Mouse (Mus musculus) midbrain, embryonic 11.5 days (tissue): ENCODE results near the gene Rnps1. TPM values are rescaled to one million over a fixed set of nuclear protein-coding genes. Genes with fewer than 3 reads are reported as not detected.

Source experiments
- ATAC-seq: fragments of 200-750 bp; cut with Nextera tagmentation; 2 replicates; pipeline ENCODE4 v1.8.0; 2017; ENCODE audit warnings: moderate TSS enrichment, moderate library complexity; ENCODE audit not compliant: low FRiP score
- DNase-seq: peaks from one replicate; pipeline ENCODE4 v3.0.0; 2015; ENCODE audit warnings: low spot score; ENCODE audit errors: missing footprints
- H3K27ac ChIP-seq: fragments of 300-500 bp; sonication (generic); 2 replicates; pipeline ENCODE4 v1.5.1; 2014; ENCODE audit warnings: low read depth, low read length
- H3K27me3 ChIP-seq: fragments of 300-500 bp; sonication (generic); 2 replicates; pipeline ENCODE4 v1.6.1; 2014; ENCODE audit warnings: mild to moderate bottlenecking, low read length, moderate library complexity, mixed read lengths; ENCODE audit not compliant: control insufficient read depth, insufficient read depth
- H3K36me3 ChIP-seq: fragments of 300-500 bp; sonication (generic); 2 replicates; pipeline ENCODE4 v1.6.1; 2014; ENCODE audit warnings: mild to moderate bottlenecking, low read length, moderate library complexity, mixed read lengths; ENCODE audit not compliant: control insufficient read depth, insufficient read depth
- H3K4me1 ChIP-seq: fragments of 300-500 bp; sonication (generic); 2 replicates; pipeline ENCODE4 v1.6.1; 2014; ENCODE audit warnings: low read length; ENCODE audit not compliant: control insufficient read depth, insufficient read depth
- H3K4me2 ChIP-seq: fragments of 300-500 bp; sonication (generic); 2 replicates; pipeline ENCODE4 v1.6.1; 2014; ENCODE audit warnings: mild to moderate bottlenecking, moderate library complexity
- H3K4me3 ChIP-seq: fragments of 300-500 bp; sonication (generic); 2 replicates; pipeline ENCODE4 v1.5.1; 2014; ENCODE audit warnings: low read depth, low read length
- H3K9ac ChIP-seq: fragments of 300-500 bp; sonication (generic); 2 replicates; pipeline ENCODE4 v1.6.1; 2014; ENCODE audit warnings: low read length
- H3K9me3 ChIP-seq: fragments of 300-500 bp; sonication (generic); 2 replicates; pipeline ENCODE4 v1.6.1; 2016; ENCODE audit warnings: low read length; ENCODE audit not compliant: control insufficient read depth
- WGBS: fragments of 180-500 bp; shearing (Covaris S2); extraction: QIAGEN DNeasy Blood & Tissue Kit; methylation state at CpG from one replicate; pipeline ENCODE4 v1.1.7; 2014; 5-methylcytosine and 5-hydroxymethylcytosine counted together
- polyA plus RNA-seq: library from polyadenylated mRNA; unstranded; fragments of >200 nt; fragmentation: Nextera tagmentation; extraction: Ambion mirVana; gene quantifications from 2 replicates; pipeline ENCODE4 v1.2.1, GENCODE M21; 2014

Gene Rnps1
- polyA plus RNA-seq, 1 experiment from 2014 or later = 380 TPM

DNA sequence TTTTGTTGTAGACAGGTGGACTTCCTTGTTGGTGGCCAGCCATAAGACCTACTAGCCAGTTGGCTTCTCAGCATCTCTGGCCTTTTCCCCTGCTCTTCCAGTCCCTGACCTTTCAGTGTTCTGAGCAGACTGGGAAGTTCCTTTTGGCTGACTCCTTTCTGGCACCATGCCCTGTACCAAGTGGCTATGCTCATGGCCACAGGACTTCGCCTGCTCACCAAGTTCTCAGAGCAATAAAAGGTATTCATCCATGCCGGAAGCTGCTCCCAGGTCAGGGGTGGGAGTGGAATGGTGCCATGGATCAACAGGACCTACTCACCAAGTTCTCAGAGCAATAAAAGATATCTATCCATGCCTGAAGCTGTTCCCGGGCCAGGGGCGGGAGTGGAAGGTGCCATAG lies 58.1 kb downstream of the Rnps1 start:
- no peak for ATAC-seq
- peaks cover 7% of the 10 kb centered on the region for H3K36me3 ChIP-seq
- no peak overlapping the region for H3K27ac ChIP-seq

DNA sequence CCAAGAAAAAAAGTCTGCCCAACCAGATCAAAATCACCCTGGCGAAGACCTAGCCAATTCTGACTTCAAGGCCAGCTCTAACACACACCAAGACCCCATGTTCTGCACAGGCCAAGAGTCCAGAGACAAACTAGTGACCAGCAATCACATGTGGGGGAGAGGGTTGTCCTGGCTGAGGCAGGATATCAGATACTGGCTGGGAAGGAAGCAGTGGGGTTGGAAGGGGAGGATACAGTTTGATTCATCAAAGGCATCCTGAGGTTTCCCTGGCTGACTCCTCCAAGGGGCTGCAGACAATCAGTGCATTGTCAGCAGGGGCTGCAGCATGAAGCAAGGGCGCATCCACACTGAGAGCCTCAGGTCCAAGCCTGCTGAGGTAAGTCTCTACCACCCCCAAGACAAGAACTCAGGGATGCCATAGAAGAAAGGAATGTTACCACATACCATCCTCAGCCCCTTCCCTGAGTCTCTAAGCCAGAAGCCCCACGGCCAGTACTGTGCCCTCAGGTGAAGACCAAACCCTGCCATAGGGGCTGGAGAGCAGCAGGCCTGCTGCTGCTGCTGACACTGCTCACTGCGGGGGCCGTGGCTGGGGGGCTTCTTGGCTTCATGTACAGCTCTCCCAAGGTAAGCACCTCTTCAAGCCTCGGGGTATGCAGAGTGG lies 59.4 kb downstream of the Rnps1 start, which contains the start of gene Bricd5:
Bricd5 (plus strand) TSS at position 273 of the 664 bp plus-strand sequence.
- WGBS = 86% methylated on average over 6 of the region's 6 CpGs
- H3K9ac ChIP-seq = no peak within 1 kb of the TSS
- no peaks in the 10 kb centered on the region for H3K9me3 ChIP-seq
- H3K27me3 ChIP-seq = no peaks in the 10 kb centered on the region
- H3K4me2 ChIP-seq = no peak within 1 kb of the TSS
- no peak for ATAC-seq
- peaks cover 7% of the 10 kb centered on the region for H3K36me3 ChIP-seq
- peaks cover 26% of the 10 kb centered on the region for H3K4me1 ChIP-seq
- H3K27ac ChIP-seq = no peak within 1 kb of the TSS
- H3K4me3 ChIP-seq = no peak within 1 kb of the TSS
- peak; percentile 75 for DNase-seq

More for the DNA sequence above, 58.1 kb downstream of the Rnps1 start:
- H3K27me3 ChIP-seq = no peaks in the 10 kb centered on the region
- peak overlapping the region; percentile 99; the same call in 1 of the 2 replicates for H3K4me2 ChIP-seq
- 88% methylated on average over 4 of the region's 4 CpGs for WGBS
- no peaks in the 10 kb centered on the region for H3K9me3 ChIP-seq
- no peak for DNase-seq
- no peak overlapping the region for H3K4me3 ChIP-seq
- H3K4me1 ChIP-seq = peaks cover 20% of the 10 kb centered on the region
- H3K9ac ChIP-seq = no peak overlapping the region

DNA sequence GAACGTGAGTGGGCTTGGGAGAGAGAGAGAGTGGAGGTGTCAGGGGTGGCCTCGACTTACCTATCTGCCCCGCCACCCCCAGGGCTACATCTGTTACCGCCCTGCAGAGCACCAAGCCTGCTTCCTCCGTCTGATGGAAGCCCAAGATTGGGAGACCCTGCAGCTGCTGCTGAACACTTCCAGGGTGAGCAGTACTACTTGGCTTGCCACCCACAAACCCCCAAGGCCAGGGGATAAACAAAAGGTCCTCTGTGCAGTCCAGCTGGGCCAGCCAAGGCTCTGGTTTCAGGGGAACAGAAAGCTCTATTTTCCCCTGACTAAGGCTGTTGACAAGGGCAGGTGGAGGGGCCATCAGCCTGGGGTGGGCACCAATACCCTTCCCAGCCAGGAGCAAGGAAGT lies 60.2 kb downstream of the Rnps1 start:
- no peak for ATAC-seq
- H3K36me3 ChIP-seq = peaks cover 7% of the 10 kb centered on the region
- no peak overlapping the region for H3K4me3 ChIP-seq
- no peaks in the 10 kb centered on the region for H3K27me3 ChIP-seq
- H3K27ac ChIP-seq = no peak overlapping the region
- no peak for DNase-seq
- 86% methylated on average over 5 of the region's 5 CpGs for WGBS
- no peak overlapping the region for H3K4me2 ChIP-seq
- no peak overlapping the region for H3K9ac ChIP-seq
- H3K9me3 ChIP-seq = no peaks in the 10 kb centered on the region
- H3K4me1 ChIP-seq = peaks cover 26% of the 10 kb centered on the region

Other genes with a start within 250 kb of the Rnps1 start
- gene Atp6v0c, start 244.9 kb upstream of the Rnps1 start, polyA plus RNA-seq = 437 and 465 TPM in 2 replicates
- gene Tbc1d24, start 209.0 kb upstream of the Rnps1 start, polyA plus RNA-seq = 6.5 and 7.3 TPM in 2 replicates
- gene Ntn3, start 205.0 kb upstream of the Rnps1 start, polyA plus RNA-seq = 2.3 and 3.0 TPM in 2 replicates
- gene Tedc2, start 193.7 kb upstream of the Rnps1 start, polyA plus RNA-seq = 15.1 and 16.9 TPM in 2 replicates
- gene Ccnf, start 163.1 kb upstream of the Rnps1 start, polyA plus RNA-seq = 89.9 and 98.6 TPM in 2 replicates
- gene Abca17, start 63.5 kb upstream of the Rnps1 start, polyA plus RNA-seq = 0.06 TPM in 1 of 2 replicates, not detected in the other
- gene Abca3, start 62.6 kb upstream of the Rnps1 start, polyA plus RNA-seq = 11.6 and 12.2 TPM in 2 replicates
- 59.5 and 66.3 TPM in 2 replicates for gene Eci1, start 12.1 kb downstream of the Rnps1 start, polyA plus RNA-seq
- 1.7 and 2.1 TPM in 2 replicates for gene Dnase1l2, start 28.5 kb downstream of the Rnps1 start, polyA plus RNA-seq
- 10.2 and 14.7 TPM in 2 replicates for gene E4f1, start 55.7 kb downstream of the Rnps1 start, polyA plus RNA-seq
- 60.6 and 67.6 TPM in 2 replicates for gene Pgp, start 55.8 kb downstream of the Rnps1 start, polyA plus RNA-seq
- gene Bricd5, start 59.3 kb downstream of the Rnps1 start, polyA plus RNA-seq = 0.32 TPM in 1 of 2 replicates, not detected in the other
- gene Mlst8, start 64.5 kb downstream of the Rnps1 start, polyA plus RNA-seq = 28.9 and 30.3 TPM in 2 replicates
- gene Caskin1, start 74.0 kb downstream of the Rnps1 start, polyA plus RNA-seq = 5.5 and 6.2 TPM in 2 replicates
- 67.1 and 80.8 TPM in 2 replicates for gene Traf7, start 113.4 kb downstream of the Rnps1 start, polyA plus RNA-seq
- gene Rab26, start 119.6 kb downstream of the Rnps1 start, polyA plus RNA-seq = 1.8 and 2.2 TPM in 2 replicates
- gene Pkd1, start 135.3 kb downstream of the Rnps1 start, polyA plus RNA-seq = 11.9 and 18.5 TPM in 2 replicates
- gene Tsc2, start 218.1 kb downstream of the Rnps1 start, polyA plus RNA-seq = 50.6 and 57.6 TPM in 2 replicates
- 14.4 and 18.4 TPM in 2 replicates for gene Nthl1, start 218.1 kb downstream of the Rnps1 start, polyA plus RNA-seq
- gene Slc9a3r2, start 235.8 kb downstream of the Rnps1 start, polyA plus RNA-seq = 36.1 and 36.4 TPM in 2 replicates
- gene Npw, start 243.9 kb downstream of the Rnps1 start, polyA plus RNA-seq = not detected in 2 replicates